Mouse (Mus musculus) left cerebral cortex, postnatal 10 days (tissue): ENCODE measurements around the gene Dram1. TPM values are rescaled to one million over a fixed set of nuclear protein-coding genes. Genes with fewer than 3 reads are reported as not detected.
"Not testable (repeated sequence)": the region's sequence is repeated elsewhere in the genome, so short reads cannot be mapped to it uniquely, and the experiment has no call there.

ENCODE experiments used
- DNase-seq, 2 experiments: peaks; one replicate each; pipeline ENCODE4 v3.0.0; 2021 to 2022; ENCODE audit warnings: low spot score in 2 of 2, mixed read lengths in 1 of 2; ENCODE audit errors: extremely low spot score in 1 of 2
- intact Hi-C: fragments of 180-260 bp; cut with DNase I; formaldehyde crosslinking; loops from one replicate; pipeline ENCODE4 v1.15.1; 2025
- total RNA-seq, 2 experiments: library from RNA; stranded (reverse); gene quantifications; 2 replicates each; pipeline ENCODE4 v1.2.3; 2021

The Dram1 gene
- total RNA-seq, 2 experiments from 2014 or later, result 0.94 to 1.6 TPM

GRCm38 (mm10) chr10:88390096-88390790 lies 11.4 kb upstream of the Dram1 start:
- intact Hi-C loops, result loop anchor here (10.0 kb wide), 1 partner anchor 1845 kb away; no protein-coding TSS in a partner anchor

GRCm38 (mm10) chr10:88389576-88389975 lies 10.7 kb upstream of the Dram1 start:
- intact Hi-C loops, result no loop called here

More at GRCm38 (mm10) chr10:88390096-88390790, 11.4 kb upstream of the Dram1 start:
- no peak for DNase-seq

GRCm38 (mm10) chr10:88386251-88386650 lies 7.4 kb upstream of the Dram1 start:
- intact Hi-C loops, result no loop called here
- no peak for DNase-seq

More at GRCm38 (mm10) chr10:88389576-88389975, 10.7 kb upstream of the Dram1 start:
- DNase-seq, result no peak

- intact Hi-C loops, result no loop called here
These were observed 6.9 kb upstream of the Dram1 start for GRCm38 (mm10) chr10:88385758-88386157.

GRCm38 (mm10) chr10:88385290-88385689 lies 6.4 kb upstream of the Dram1 start:
- intact Hi-C loops, result no loop called here
- no peak for DNase-seq

More at GRCm38 (mm10) chr10:88385758-88386157, 6.9 kb upstream of the Dram1 start:
- DNase-seq, result no peak

GRCm38 (mm10) chr10:88384081-88384480 lies 5.2 kb upstream of the Dram1 start:
- no peak for DNase-seq
- intact Hi-C loops, result no loop called here

- DNase-seq, result no peak
- intact Hi-C loops, result no loop called here
These were observed 4.6 kb upstream of the Dram1 start for GRCm38 (mm10) chr10:88383479-88383878.

- intact Hi-C loops, result no loop called here
- DNase-seq, result no peak
These were observed 3.1 kb upstream of the Dram1 start for GRCm38 (mm10) chr10:88382009-88382408.

- intact Hi-C loops, result no loop called here
- no peak for DNase-seq
These were observed 2.4 kb upstream of the Dram1 start for GRCm38 (mm10) chr10:88381286-88381685.

- intact Hi-C loops, result no loop called here
- no peak for DNase-seq
These were observed 1.7 kb upstream of the Dram1 start for GRCm38 (mm10) chr10:88380430-88381060.

GRCm38 (mm10) chr10:88380002-88380401 lies 1.1 kb upstream of the Dram1 start:
- intact Hi-C loops, result no loop called here
- peak in 1 of 2 experiments; percentile 48 for DNase-seq

- intact Hi-C loops, result loop anchor here (1.0 to 5.0 kb wide), 3 partner anchors 49 to 350 kb away; no protein-coding TSS in a partner anchor
- DNase-seq, result no peak
These were observed 1.2 kb downstream of the Dram1 start for GRCm38 (mm10) chr10:88377666-88378065.

- intact Hi-C loops, result loop anchor here (2.0 to 5.0 kb wide), 2 partner anchors 292 to 351 kb away; no protein-coding TSS in a partner anchor
- DNase-seq, result peak; percentile 88 to 92
These were observed 2.1 kb downstream of the Dram1 start for GRCm38 (mm10) chr10:88376770-88377169.

- intact Hi-C loops, result loop anchor here (5.0 kb wide), 1 partner anchor 352 kb away; no protein-coding TSS in a partner anchor
- DNase-seq, result no peak
These were observed 3.9 kb downstream of the Dram1 start for GRCm38 (mm10) chr10:88374984-88375383.

GRCm38 (mm10) chr10:88372945-88373344 lies 5.9 kb downstream of the Dram1 start:
- DNase-seq, intact Hi-C loops: not testable (repeated sequence)

- intact Hi-C loops, result no loop called here
- DNase-seq, result no peak
These were observed 6.4 kb downstream of the Dram1 start for GRCm38 (mm10) chr10:88372436-88372835.

GRCm38 (mm10) chr10:88371793-88372192 lies 7.1 kb downstream of the Dram1 start:
- intact Hi-C loops, result no loop called here
- no peak for DNase-seq

- intact Hi-C loops, result no loop called here
- no peak for DNase-seq
These were observed 9.6 kb downstream of the Dram1 start for GRCm38 (mm10) chr10:88369233-88369632.

GRCm38 (mm10) chr10:88364221-88364620 lies 14.7 kb downstream of the Dram1 start:
- intact Hi-C loops, result no loop called here
- DNase-seq, result no peak

- intact Hi-C loops, result no loop called here
- no peak for DNase-seq
These were observed 16.7 kb downstream of the Dram1 start for GRCm38 (mm10) chr10:88362218-88362617.
